Mouse (Mus musculus): ENCODE results near the gene Fkbp5. TPM values are rescaled to one million over a fixed set of nuclear protein-coding genes. Genes with fewer than 3 reads are reported as not detected.
"Not testable (repeated sequence)": the region's sequence is repeated elsewhere in the genome, so short reads cannot be mapped to it uniquely, and the experiment has no call there.

The Fkbp5 gene
- polyA plus RNA-seq, 1 experiment = 13.5 TPM

- DNase-seq (ENCODE audit: low spot score) = peak; percentile 53
Observed at GRCm38 (mm10) chr17:28419636-28420035, 97.7 kb downstream of the Fkbp5 start.

GRCm38 (mm10) chr17:28418954-28419353 is 98.4 kb downstream of the Fkbp5 start:
- DNase-seq (ENCODE audit: low spot score) = no peak

- not testable (repeated sequence) for DNase-seq (ENCODE audit: low spot score)
Observed at GRCm38 (mm10) chr17:28418481-28418880, 98.8 kb downstream of the Fkbp5 start.

- DNase-seq (ENCODE audit: low spot score) = no peak
Observed at GRCm38 (mm10) chr17:28417771-28418170, 99.6 kb downstream of the Fkbp5 start.

- no peak for DNase-seq (ENCODE audit: low spot score)
Observed at GRCm38 (mm10) chr17:28415271-28415670, 102.1 kb downstream of the Fkbp5 start.

- DNase-seq (ENCODE audit: low spot score) = no peak
Observed at GRCm38 (mm10) chr17:28411381-28411960, 105.9 kb downstream of the Fkbp5 start.

GRCm38 (mm10) chr17:28410731-28411130 is 106.6 kb downstream of the Fkbp5 start:
- DNase-seq (ENCODE audit: low spot score) = no peak

- no peak for DNase-seq (ENCODE audit: low spot score)
Observed at GRCm38 (mm10) chr17:28408251-28408918, 108.9 kb downstream of the Fkbp5 start.

- DNase-seq (ENCODE audit: low spot score) = peak; percentile 63
Observed at GRCm38 (mm10) chr17:28407418-28408250, 109.7 kb downstream of the Fkbp5 start.

- DNase-seq (ENCODE audit: low spot score) = no peak
Observed at GRCm38 (mm10) chr17:28406471-28406870, 110.9 kb downstream of the Fkbp5 start.

- DNase-seq (ENCODE audit: low spot score) = not testable (repeated sequence)
Observed at GRCm38 (mm10) chr17:28404745-28405144, 112.6 kb downstream of the Fkbp5 start.

GRCm38 (mm10) chr17:28404301-28404700 is 113.0 kb downstream of the Fkbp5 start:
- DNase-seq (ENCODE audit: low spot score) = no peak

GRCm38 (mm10) chr17:28394994-28395393 is 122.3 kb downstream of the Fkbp5 start:
- DNase-seq (ENCODE audit: low spot score) = no peak

- no peak for DNase-seq (ENCODE audit: low spot score)
Observed at GRCm38 (mm10) chr17:28394051-28394765, 123.1 kb downstream of the Fkbp5 start.

- DNase-seq (ENCODE audit: low spot score) = no peak
Observed at GRCm38 (mm10) chr17:28391568-28392432, 125.5 kb downstream of the Fkbp5 start.

- no peak for DNase-seq (ENCODE audit: low spot score)
Observed at GRCm38 (mm10) chr17:28388534-28388933, 128.8 kb downstream of the Fkbp5 start.

GRCm38 (mm10) chr17:28386150-28386905 is 131.0 kb downstream of the Fkbp5 start:
- DNase-seq (ENCODE audit: low spot score) = peak; percentile 78

- DNase-seq (ENCODE audit: low spot score) = no peak
Observed at GRCm38 (mm10) chr17:28384298-28384697, 133.0 kb downstream of the Fkbp5 start.

- no peak for DNase-seq (ENCODE audit: low spot score)
Observed at GRCm38 (mm10) chr17:28380255-28380654, 137.1 kb downstream of the Fkbp5 start.

GRCm38 (mm10) chr17:28375592-28376061 is 141.7 kb downstream of the Fkbp5 start:
- DNase-seq (ENCODE audit: low spot score) = no peak
